Mouse (Mus musculus): Measurements from ENCODE around the gene Mmp15.

The Mmp15 gene

DNA sequence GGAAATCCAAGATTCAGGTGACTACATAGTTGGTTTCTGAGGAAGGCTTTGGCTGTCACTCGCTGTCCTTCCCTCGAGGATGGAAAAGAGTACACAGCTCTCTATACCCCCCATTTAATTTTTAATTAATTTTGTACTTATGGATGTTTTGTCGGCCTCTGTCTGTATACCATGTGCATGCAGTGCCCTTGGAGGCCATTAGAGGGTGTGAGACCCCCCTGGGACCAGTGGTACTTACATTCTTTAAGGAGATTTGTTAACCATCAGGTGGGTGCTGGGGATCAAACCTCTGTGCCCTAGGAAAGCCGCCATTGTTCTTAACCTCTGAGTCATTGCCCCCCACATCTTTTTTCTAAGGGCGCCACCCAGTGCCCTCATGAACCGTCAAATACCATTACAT, 7.4 kb upstream of the Mmp15 start:
- DNase-seq = no peak

DNA sequence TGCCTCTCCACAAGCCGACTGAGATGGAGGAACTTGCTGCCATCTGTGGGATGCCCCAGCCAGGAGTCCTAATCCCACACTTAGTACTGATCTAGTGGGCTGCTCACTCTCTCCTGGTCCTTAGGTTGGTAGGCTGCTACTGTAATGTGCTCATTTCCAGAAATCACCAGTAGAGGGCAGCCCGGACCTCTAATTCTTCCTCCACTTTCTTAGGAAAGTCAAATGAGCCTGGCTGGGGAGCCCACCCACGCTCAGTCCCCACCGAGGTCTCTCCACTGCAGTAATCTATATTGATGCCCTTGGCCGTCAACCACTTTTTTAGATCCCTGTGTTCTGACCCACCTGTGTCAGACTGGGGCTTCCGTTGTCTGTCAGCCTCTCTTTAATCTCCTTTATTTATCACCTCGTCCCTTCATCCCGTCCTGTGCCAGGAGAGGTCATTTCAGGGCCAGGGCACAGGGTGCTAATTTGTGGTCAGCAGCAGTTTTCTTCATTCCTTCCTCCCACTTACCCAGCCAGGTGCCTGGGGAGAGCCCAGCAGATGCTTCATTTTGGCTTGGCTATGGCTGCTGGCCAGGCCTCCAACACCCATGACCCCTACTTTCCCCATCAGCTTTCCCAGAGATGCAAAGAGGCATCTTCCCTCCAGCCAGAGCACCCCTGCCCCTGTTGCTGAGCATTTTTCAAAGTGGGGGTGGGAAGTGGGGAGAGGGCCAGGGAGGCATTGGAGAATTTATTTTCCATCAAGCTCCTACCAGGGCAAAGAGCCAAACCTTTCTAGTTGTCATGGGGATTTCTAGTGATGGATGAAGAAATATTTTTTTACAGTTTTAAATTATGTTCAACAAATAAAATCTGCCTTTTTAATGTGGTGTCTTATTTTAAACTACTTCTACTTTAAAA, 5.2 kb upstream of the Mmp15 start:
- DNase-seq = peak; percentile 54 to 82

DNA sequence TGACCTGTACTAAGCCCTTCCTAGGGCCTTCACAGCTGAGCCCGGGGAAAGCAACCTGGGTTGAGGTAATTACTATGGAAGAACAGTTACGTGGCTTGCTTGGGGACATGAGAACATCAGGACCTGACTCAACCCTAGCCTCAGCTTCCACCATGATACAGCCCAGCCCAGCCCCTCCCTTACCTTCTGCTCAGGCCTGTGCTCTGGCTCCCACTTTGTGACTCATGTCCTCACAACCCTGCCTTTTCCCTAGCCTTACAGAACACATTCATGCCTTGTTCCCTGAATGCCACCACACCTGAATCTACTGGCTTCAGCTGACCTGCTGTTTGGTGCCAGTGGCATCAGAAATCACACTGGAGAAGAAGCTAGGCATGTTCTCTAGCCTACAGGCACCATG, 3.7 kb upstream of the Mmp15 start:
- DNase-seq = no peak

DNA sequence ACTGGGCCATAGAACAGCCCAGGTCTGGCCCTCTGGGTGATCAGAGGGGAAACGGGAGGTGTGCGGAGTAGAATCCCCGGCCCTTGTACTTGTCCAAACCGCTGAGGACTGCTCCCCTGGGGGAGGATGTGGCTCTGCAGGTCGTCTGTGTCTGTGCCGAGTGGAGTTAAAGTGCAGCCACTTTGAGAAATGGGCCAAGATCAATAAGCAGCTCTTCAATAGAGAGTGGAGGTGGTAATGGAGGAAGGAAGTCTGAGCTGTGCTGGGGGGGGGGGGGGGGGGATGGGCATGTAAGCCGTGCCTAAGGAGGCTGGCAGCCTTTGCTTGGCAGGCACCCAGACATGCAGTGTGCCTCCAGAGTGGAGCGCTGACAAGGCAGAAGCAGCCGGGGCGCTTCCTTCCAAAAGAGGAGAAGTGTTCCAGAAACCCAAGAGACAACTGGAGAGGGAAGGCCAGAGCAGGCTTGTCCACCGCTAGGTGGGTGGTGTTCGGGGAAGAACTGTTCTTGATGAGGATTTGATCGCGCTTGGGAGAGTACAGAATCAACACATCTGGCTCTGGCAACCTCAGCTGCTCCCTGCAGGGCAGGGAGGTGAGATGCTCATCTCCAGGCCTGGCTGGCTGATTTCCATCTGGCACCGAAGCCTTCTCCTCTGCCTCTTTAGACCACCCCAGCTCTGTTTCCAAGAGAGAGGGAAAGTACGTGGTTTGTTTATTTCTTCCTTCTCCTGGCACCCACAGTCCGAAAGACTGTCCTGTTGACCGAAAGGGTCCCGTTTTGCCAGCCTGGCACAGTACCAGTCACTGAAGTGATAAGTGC, 3.0 kb upstream of the Mmp15 start:
- peak; percentile 77 to 87 for DNase-seq

DNA sequence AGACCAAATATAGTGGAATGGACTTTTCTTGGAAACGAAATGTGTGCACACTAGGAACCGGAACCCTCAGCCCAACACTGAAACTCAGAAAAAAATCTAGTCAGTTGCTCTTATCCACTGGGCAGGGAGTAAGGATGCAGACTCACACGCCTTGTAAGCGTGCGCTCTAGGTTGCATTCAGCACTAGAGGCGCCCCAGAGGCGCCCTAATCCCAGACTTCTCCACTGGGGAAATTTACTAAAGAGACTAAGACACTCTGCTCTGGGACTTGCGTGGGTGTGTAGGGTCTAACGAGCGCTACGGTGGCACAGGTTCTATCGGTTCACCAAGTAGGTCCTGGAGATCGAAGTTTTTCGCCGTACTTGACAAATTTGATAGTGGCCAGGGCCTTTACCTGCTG, 607 bp upstream of the Mmp15 start:
- peak in 1 of 2 experiments; percentile 53 for DNase-seq

DNA sequence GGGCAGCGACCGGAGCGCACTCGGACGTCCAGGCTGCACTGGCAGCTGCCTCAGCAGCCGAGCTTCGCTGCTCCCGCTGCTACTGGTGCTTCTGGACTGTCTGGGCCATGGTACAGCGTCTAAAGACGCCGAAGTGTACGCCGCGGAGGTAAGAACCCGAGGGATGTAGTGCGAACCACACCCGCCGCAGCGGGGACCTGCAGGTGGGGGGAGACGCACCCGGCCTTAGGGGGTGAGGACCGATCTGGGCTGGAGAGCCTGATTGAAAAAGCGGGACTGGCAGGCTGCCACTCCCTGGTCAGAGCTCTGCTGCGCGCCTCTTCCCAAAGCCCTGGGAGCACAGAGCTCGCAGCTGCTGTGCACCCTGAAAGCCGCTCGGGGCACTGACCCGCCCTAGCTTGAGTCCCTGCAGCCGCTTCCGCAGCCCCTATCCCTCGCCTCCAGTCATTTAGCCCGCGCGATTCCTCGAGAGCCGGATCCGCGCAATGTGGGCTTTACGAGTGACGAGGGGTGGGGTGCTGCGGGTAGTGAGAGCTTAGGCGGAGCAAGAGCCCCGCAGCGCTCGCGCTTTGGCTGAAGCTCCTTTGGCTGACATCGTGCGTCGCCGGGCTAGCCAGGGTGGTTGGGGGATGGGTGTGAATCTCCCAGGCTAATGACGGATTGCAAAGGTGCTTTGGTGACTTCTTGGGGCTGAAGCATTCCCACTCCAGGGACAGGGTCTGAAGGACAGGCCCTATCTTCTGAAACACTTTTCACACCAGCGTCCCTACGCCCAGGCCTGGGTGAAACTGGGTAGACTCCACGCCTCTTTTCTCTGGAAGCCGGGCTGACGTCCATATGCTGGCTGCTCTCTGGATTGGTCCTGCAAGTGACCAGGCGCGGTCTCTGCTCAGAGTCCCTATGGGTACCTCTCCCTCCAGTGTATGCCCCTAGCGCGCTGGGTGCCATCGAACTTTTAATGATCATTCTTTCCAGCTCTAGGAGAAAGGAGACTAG, 1.1 kb downstream of the Mmp15 start:
- DNase-seq = peak; percentile 67 to 77

DNA sequence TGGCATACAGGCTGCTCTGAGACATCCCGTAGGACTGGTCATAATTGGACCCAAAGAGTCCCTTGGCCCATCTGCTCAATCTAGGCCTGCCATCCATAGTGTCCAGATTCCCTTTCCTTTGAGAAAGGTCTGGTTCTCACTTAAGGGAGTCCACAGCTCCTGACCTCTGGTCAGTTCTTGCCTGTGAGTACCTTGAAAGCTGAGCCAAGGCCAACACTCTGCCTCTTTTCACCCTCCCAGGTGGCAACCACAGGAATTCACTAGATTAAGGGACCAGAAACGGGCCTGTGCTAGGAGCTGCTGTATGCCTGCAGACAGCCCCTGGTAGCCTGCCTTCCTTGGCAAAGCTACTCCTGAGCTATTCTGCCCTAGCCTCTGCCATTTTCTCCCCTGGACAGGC, 2.5 kb downstream of the Mmp15 start:
- DNase-seq = peak in 1 of 2 experiments; percentile 34

DNA sequence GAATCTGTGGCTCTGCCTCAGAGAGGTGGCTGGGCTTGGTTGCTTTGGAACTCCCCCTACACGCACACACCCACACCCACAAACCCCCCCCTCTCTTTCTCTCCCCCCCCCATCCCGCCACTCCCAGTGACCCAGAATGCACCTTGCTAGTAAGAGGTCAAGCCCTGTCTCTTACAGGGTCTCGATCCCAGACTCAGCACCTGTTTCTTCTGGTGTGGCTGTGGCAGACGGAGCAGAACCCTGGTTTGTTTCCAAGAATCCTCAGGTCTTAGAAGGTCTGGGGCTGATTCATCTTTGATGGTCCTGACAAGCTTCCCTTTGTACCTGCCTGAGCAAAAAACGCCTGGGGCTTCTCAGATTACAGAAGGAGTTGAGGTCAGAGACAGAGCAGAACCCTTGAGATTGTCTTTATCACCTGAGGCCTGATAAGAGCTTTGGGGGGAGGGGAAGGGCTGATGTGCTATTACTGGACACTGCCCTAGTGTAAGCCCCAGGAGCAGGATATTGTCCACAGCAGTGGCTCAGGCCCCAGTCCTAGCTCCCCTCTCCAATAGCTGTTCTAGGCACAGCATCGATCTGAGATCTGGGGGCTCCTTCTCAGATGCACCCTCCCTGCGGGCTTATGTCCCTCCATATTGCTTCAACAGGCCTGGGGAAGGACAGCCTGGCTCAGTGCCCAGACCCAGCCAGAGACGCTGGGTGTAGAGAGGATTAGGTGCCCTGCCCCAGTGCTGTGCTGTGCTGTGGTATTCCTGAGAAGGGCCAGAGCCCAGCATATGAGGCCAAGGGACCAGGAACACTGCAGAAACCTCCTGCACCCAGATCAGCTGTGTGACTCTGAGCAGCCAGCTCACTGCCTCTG, 6.7 kb downstream of the Mmp15 start:
- peak; percentile 31 to 62 for DNase-seq

DNA sequence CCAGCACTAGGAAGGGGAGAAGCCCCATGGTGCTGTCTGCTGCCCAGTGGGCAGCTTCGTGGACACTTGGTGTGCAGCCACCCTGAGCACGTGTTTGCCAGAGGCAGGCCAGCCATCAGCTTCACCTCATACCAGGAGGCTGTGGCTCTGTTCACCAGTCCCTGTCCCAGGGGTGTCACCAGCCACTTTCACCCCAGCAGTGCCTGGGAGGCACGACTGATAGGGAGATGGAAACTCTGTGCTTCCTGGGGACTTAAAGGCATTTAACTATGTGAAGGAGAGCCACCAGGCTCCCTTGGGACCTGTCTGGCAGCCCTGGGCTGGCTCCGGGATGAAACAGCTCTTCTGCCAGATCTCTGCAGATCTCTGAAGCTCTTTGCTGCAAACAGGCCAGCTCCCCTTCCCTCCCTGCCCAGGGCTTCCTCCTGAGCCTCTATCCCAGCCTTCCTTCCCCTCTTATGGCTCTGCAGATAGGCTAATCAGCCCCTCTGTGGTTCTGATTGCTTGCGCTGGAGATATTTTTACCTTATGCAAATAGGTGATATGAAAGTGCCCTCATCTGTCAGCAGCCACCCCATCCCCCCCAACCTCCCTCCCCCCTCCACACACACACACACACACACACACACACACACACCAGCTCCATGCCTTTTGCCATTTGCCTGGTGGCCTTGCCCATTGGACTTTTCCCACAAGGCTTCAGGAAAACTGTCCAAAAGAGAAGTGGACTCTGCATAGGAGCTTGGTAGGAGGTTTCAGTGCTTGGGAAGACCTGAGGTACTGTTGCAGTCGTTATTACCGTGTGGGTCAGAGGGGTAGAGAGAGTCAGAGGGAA, 8.3 kb downstream of the Mmp15 start:
- DNase-seq = no peak

DNA sequence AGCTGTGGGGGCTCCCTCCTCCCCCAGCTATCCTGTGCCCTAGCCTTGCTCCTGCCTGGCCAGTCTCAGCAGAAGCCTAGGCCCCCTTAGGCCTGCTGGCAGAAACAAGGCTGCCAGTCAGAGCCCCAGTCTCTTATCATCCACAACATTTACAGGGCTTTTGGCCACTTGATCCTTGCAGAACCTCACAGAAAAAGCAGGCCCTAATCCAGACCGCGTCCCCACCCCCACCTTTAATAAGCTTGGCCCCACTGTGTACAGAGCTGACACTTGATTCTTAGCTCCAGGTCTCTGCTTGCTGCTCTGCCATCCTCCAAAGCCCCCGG, 8.9 kb downstream of the Mmp15 start:
- DNase-seq = no peak

DNA sequence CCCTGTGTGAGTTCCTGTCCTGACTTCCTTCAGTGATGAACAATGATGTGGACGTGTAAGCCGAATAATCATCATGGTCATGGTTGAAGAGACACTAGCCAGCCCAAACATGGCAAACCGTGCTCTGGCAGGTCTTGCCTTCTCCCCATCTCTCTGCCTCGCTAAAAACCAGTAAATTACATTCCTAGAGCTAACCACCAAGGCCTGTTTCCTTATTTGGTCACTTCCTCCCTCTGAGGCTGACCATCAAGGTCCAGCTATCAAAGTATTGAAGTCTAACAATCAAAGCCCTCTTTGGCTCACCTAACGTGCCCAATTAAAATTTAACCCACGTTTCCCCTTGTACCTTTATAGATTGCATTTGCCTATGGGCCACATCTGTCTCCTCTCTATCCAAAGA, 10.2 kb downstream of the Mmp15 start:
- DNase-seq = no peak

DNA sequence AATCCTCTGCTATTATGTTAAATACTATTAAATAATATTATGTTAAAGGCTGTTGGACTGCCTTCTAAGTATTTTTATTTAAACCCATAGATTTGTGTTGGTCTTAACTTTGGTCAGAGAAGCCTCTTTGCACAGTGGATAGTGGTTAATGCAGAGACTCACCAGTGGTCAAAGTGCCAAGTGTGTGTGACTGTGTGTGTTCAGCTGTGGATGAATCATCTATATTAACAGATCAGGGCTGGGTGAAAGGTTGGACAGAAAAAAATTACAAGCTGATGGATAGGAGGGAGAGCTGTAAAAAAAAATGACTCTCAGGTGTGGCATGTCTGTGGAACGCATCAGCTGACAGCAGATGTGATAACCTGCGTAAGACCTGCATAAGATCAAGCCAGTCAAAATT, 11.8 kb downstream of the Mmp15 start:
- no peak for DNase-seq

DNA sequence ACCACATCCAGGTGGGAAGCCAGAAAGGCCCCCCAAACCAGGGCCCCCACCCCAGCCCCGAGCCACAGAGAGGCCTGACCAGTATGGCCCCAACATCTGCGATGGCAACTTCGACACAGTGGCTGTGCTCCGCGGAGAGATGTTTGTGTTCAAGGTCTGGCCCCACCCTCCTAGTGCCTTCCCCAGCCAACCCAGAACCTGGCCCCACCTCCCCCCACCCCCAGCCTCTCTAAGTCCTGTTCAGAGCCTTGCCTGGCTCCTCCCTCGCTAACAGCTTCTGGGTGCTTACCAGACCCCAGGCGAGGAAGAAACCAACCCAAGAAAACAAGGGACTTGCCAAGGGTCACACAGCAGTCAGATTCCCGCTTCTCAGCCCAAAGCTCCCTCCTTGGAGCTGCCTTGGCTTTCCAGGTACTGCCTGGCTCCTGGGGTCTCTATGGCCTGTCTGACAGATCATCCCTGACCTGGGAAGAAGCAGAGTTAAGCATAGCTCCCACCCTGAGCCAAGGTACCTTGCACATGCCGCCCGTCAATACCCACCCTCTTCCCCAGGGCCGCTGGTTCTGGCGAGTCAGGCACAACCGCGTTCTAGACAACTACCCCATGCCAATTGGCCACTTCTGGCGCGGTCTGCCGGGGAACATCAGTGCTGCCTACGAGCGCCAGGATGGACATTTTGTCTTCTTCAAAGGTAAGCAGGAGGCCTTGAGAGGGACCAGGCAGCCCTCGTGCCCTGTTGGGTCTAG, 17.7 kb downstream of the Mmp15 start:
- DNase-seq = peak in 1 of 2 experiments; percentile 35

DNA sequence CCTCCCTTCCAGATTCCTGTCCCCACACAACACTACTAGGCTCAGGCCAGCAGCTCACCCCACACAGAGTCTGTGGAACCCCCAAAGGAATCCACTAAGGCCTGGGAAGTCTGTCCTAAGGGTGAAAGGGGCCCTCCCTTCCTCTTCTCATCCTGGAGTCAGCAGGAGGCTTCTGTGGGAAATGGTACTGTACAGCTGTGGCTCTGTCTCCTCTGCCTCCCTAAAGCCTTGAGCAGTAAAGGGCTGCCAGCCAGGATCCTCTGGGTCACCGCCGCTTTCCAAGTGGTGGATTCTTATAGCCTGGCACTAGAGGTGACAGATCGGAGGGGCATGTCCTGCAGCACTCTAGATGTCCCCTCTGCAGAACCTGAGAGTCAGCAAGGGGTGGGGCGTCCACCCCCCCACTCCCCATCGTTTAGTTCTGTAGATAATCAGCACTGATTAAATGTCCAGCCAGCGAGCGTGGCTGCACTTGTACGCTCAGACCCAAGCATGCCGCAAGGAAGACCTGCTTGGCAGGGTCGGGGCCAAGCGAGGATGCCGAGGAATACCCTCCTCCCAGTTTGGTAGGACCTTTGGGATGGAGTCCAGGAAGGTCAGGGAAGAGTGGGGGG, 21.4 kb downstream of the Mmp15 start:
- no peak for DNase-seq

DNA sequence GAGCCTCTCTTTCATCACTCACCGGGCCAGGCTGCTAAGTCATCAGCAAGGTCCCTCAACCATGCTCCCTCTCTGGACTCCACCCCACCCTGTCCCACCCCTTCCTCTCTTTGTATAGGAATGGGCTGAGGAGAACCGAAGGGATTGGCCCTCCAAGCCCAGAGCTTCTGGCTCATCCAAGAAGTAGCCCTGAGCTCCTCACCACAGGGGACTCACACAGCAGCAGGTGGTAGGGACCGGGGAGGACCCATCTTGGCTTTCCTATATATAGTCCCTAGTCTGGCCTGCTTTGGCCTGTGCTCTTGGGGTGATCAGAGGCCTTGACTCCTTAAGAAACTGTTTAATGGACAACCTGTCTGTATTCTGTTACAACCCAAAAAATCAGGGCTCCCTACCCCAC, 22.4 kb downstream of the Mmp15 start:
- DNase-seq = no peak

DNA sequence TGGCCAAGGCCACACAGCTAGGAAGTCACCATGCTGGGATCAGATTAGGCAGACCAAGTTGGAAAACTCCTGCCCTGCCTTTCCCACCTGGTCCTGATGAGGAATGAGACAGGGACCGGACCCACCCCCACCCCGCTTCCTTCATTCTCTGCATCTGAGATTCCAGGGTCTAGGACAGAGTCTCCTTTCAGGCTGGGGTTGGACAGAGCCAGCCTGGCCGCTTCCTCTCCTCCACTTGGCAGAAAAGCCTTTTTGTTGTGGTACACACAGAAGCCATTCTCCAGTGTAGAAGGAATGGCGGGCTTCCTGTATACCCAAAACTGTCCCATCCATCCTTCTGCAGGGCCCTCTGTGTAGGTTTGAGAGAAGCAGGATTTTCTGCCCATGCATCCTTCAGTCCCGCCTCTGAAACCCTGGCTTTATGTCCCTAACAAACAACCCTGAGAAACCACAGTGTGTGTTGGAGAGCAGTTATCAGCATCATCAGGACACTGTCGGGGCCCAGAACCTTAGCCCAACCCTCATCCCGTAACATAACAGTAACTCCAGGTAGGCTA, 23.4 kb downstream of the Mmp15 start:
- DNase-seq = no peak

DNA sequence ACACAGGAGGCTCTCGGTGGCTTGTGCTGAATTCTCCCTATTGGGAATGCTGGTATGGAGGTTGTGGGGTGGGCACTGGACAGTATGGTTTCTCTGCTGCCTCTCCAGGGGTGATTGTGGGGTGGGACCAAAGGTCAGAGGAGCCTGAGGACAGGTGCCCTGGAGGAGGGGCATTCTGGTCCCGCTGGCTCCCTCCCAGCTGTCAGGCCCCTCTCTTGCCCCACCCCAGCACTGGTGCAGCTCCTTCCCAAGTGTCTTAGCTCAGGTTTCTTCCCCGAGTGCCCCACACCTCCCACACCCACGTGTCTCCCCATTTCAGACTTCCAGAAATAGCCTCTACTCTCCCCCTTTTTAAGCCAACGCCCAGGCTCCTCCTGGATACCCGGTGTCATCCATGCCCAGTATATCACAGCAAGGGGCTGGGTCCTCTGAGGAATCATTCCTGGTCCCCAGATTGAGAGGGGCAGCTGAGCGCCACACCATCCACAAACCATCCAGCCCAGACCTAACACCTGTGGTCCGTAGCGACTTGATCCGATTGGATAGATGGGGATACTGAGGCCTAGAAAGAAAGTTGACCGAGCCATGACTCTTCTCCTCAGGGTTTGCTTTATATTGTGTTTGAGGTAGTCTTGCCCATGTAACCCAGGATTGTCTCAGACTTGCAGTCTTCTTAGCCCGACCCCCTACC, 24.4 kb downstream of the Mmp15 start:
- DNase-seq = no peak

DNA sequence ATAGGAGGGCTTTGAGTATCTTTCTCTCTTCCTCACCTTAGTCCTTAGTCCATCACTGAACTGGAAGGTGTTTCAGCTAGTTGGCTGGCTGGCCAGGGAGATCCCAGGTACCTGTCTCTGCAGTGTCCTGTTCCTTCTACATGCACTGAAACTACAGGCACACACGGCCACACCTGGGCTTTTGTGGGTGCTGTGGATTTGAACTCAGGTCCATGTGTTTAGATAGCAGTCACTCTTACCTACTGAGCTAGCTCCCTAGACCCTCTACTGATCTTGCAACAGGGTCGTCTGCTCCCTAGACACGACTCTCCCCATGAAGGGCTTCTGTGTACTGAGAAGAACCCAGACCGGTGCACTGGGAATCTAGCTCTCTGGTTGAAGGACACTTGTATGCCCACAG, 25.0 kb downstream of the Mmp15 start:
- DNase-seq = no peak

DNA sequence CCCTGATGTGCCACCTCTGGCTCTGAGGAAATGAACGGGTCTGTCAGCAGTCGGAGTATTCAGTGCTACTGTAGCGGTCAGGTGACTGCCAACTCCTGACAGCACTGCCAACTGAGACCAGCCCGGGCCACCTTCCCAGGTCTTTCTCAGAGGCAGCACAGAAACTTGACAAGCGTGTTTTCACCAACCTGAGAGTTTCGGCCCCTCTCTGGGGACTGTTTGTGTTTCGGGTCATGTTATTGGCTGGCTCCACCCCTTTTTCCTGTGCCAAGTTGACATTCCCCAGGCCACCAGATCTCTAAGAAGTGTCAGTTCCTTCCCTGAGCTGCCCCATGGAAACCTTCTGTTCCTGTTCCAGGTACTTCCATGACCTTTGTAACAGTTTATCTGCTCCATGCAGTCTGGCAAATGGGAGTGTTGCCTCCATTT, 25.8 kb downstream of the Mmp15 start:
- DNase-seq = peak; percentile 78 to 91

All from lung, postnatal 4 days (tissue).